Mouse (Mus musculus): Measurements from ENCODE around the gene Nmd3. TPM values are rescaled to one million over a fixed set of nuclear protein-coding genes. Genes with fewer than 3 reads are reported as not detected.

Gene Nmd3
- total RNA-seq, 2 experiments from 2014 or later, result 54.4 to 55.8 TPM

GRCm38 (mm10) chr3:69761195-69761594 is 39.4 kb downstream of the Nmd3 start:
- intact Hi-C loops (cut with DNase I), result no loop called here
- DNase-seq, result no peak

- intact Hi-C loops (cut with DNase I), result no loop called here
- DNase-seq, result no peak
These were observed 41.1 kb downstream of the Nmd3 start for GRCm38 (mm10) chr3:69762838-69763368.

GRCm38 (mm10) chr3:69763630-69764565 is 42.1 kb downstream of the Nmd3 start:
- no peak for DNase-seq
- intact Hi-C loops (cut with DNase I), result no loop called here

GRCm38 (mm10) chr3:69765206-69765605 is 43.4 kb downstream of the Nmd3 start:
- DNase-seq, result no peak
- intact Hi-C loops (cut with DNase I), result no loop called here

GRCm38 (mm10) chr3:69769150-69769549 is 47.4 kb downstream of the Nmd3 start:
- intact Hi-C loops (cut with DNase I), result no loop called here
- DNase-seq, result no peak

- no peak for DNase-seq
- intact Hi-C loops (cut with DNase I), result no loop called here
These were observed 51.6 kb downstream of the Nmd3 start for GRCm38 (mm10) chr3:69773356-69773755.

GRCm38 (mm10) chr3:69779246-69779796 is 57.5 kb downstream of the Nmd3 start:
- DNase-seq, result no peak
- intact Hi-C loops (cut with DNase I), result no loop called here

- no peak for DNase-seq
- intact Hi-C loops (cut with DNase I), result no loop called here
These were observed 71.1 kb downstream of the Nmd3 start for GRCm38 (mm10) chr3:69792823-69793417.

- intact Hi-C loops (cut with DNase I), result no loop called here
- no peak for DNase-seq
These were observed 75.7 kb downstream of the Nmd3 start for GRCm38 (mm10) chr3:69797533-69797932.

GRCm38 (mm10) chr3:69797969-69798368 is 76.2 kb downstream of the Nmd3 start:
- no peak for DNase-seq
- intact Hi-C loops (cut with DNase I), result no loop called here

GRCm38 (mm10) chr3:69799096-69799495 is 77.3 kb downstream of the Nmd3 start:
- intact Hi-C loops (cut with DNase I), result no loop called here
- DNase-seq, result no peak

- intact Hi-C loops (cut with DNase I), result no loop called here
- no peak for DNase-seq
These were observed 79.1 kb downstream of the Nmd3 start for GRCm38 (mm10) chr3:69800829-69801384.

- no peak for DNase-seq
- intact Hi-C loops (cut with DNase I), result no loop called here
These were observed 81.4 kb downstream of the Nmd3 start for GRCm38 (mm10) chr3:69803137-69803536.

Other genes starting within 250 kb of the Nmd3 start
- gene B3galnt1, start 123.0 kb upstream of the Nmd3 start, total RNA-seq (2021), result 1 to 10 TPM; 4.4 to 5.0 TPM
- gene Sptssb, start 138.0 kb downstream of the Nmd3 start, total RNA-seq (2021), result not detected

Data from heart, postnatal 10 days (tissue).